Mouse (Mus musculus): ENCODE results near the gene Cox19. TPM values are rescaled to one million over a fixed set of nuclear protein-coding genes. Genes with fewer than 3 reads are reported as not detected.
"Not testable (repeated sequence)": the region's sequence is repeated elsewhere in the genome, so short reads cannot be mapped to it uniquely, and the experiment has no call there.

Cox19 gene
- polyA plus RNA-seq, 1 experiment from 2014 or later: 93.2 TPM

- H3K27ac ChIP-seq: 0 out of 2 replicates have a peak overlapping the region, but pooled peaks have one; percentile 6
- DNase-seq (ENCODE audit: low spot score): no peak
- peaks cover 17% of the 10 kb centered on the region for H3K4me1 ChIP-seq
- no peak overlapping the region for H3K4me3 ChIP-seq
- H3K36me3 ChIP-seq: no peaks in the 10 kb centered on the region
- WGBS: 29% methylated on average over 8 of the region's 8 CpGs
- H3K9me3 ChIP-seq: no peaks in the 10 kb centered on the region
- H3K27me3 ChIP-seq (ENCODE audit: insufficient read depth, poor library complexity, severe bottlenecking): peaks cover 75% of the 10 kb centered on the region
These were observed 410 bp upstream of the Cox19 start for GRCm38 (mm10) chr5:139351628-139352027.

- Histone ChIP-seq H3K36me3 (no peaks in the 10 kb centered on the region), H3K4me3 (no peak overlapping the region), H3K27ac (no peak overlapping the region), H3K27me3 (ENCODE audit: insufficient read depth, poor library complexity, severe bottlenecking) (peaks cover 67% of the 10 kb centered on the region), H3K4me1 (peaks cover 26% of the 10 kb centered on the region), H3K9me3 (no peaks in the 10 kb centered on the region)
- 72% methylated on average over 6 of the region's 6 CpGs for WGBS
- DNase-seq (ENCODE audit: low spot score): no peak
These were observed 1.5 kb downstream of the Cox19 start for GRCm38 (mm10) chr5:139349713-139350112.

- Histone ChIP-seq H3K36me3 (peaks cover 7% of the 10 kb centered on the region), H3K27ac (no peak overlapping the region), H3K27me3 (ENCODE audit: insufficient read depth, poor library complexity, severe bottlenecking) (peaks cover 55% of the 10 kb centered on the region), H3K9me3 (no peaks in the 10 kb centered on the region), H3K4me1 (peaks cover 36% of the 10 kb centered on the region), H3K4me3 (no peak overlapping the region)
- 51% methylated on average over 1 of the region's 1 CpGs for WGBS
- no peak for DNase-seq (ENCODE audit: low spot score)
These were observed 4.0 kb downstream of the Cox19 start for GRCm38 (mm10) chr5:139347225-139347624.

- 10% methylated on average over 5 of the region's 5 CpGs for WGBS
- Histone ChIP-seq H3K36me3 (peaks cover 23% of the 10 kb centered on the region), H3K27me3 (ENCODE audit: insufficient read depth, poor library complexity, severe bottlenecking) (peaks cover 39% of the 10 kb centered on the region), H3K27ac (peak overlapping the region; percentile 92), H3K4me3 (peak overlapping the region; percentile 90), H3K9me3 (no peaks in the 10 kb centered on the region), H3K4me1 (peaks cover 27% of the 10 kb centered on the region)
- DNase-seq (ENCODE audit: low spot score): no peak
These were observed 5.9 kb downstream of the Cox19 start for GRCm38 (mm10) chr5:139345364-139345714.

GRCm38 (mm10) chr5:139344687-139345363 lies 6.4 kb downstream of the Cox19 start:
- peaks cover 28% of the 10 kb centered on the region for H3K36me3 ChIP-seq
- peaks cover 34% of the 10 kb centered on the region for H3K27me3 ChIP-seq (ENCODE audit: insufficient read depth, poor library complexity, severe bottlenecking)
- peaks cover 32% of the 10 kb centered on the region for H3K4me1 ChIP-seq
- peak overlapping the region; percentile 92 for H3K27ac ChIP-seq
- peak; percentile 97 for DNase-seq (ENCODE audit: low spot score)
- under 1% methylated on average over 33 of the region's 33 CpGs for WGBS
- peak overlapping the region; percentile 90 for H3K4me3 ChIP-seq
- H3K9me3 ChIP-seq: no peaks in the 10 kb centered on the region

- DNase-seq (ENCODE audit: low spot score): peak; percentile 91
- peaks cover 27% of the 10 kb centered on the region for H3K27me3 ChIP-seq (ENCODE audit: insufficient read depth, poor library complexity, severe bottlenecking)
- H3K27ac ChIP-seq: peak overlapping the region; percentile 92
- H3K36me3 ChIP-seq: peaks cover 35% of the 10 kb centered on the region
- H3K9me3 ChIP-seq: no peaks in the 10 kb centered on the region
- peaks cover 37% of the 10 kb centered on the region for H3K4me1 ChIP-seq
- H3K4me3 ChIP-seq: peak overlapping the region; percentile 90
- WGBS: 5% methylated on average over 12 of the region's 12 CpGs
These were observed 7.1 kb downstream of the Cox19 start for GRCm38 (mm10) chr5:139344021-139344686.

GRCm38 (mm10) chr5:139338891-139339290 lies 12.3 kb downstream of the Cox19 start:
- 77% methylated on average over 11 of the region's 11 CpGs for WGBS
- no peak for DNase-seq (ENCODE audit: low spot score)
- Histone ChIP-seq H3K4me3 (no peak overlapping the region), H3K9me3 (no peaks in the 10 kb centered on the region), H3K4me1 (peaks cover 38% of the 10 kb centered on the region), H3K27ac (0 out of 2 replicates have a peak overlapping the region, but pooled peaks have one; percentile 53), H3K36me3 (peaks cover 76% of the 10 kb centered on the region), H3K27me3 (ENCODE audit: insufficient read depth, poor library complexity, severe bottlenecking) (peaks cover 15% of the 10 kb centered on the region)

GRCm38 (mm10) chr5:139338403-139338802 lies 12.8 kb downstream of the Cox19 start:
- Histone ChIP-seq H3K36me3 (peaks cover 76% of the 10 kb centered on the region), H3K27me3 (ENCODE audit: insufficient read depth, poor library complexity, severe bottlenecking) (peaks cover 18% of the 10 kb centered on the region), H3K9me3 (no peaks in the 10 kb centered on the region), H3K27ac (peak overlapping the region; percentile 53; the same call in 1 of the 2 replicates), H3K4me3 (no peak overlapping the region), H3K4me1 (peaks cover 34% of the 10 kb centered on the region)
- DNase-seq (ENCODE audit: low spot score): no peak
- 74% methylated on average over 3 of the region's 3 CpGs for WGBS

GRCm38 (mm10) chr5:139337826-139338370 lies 13.3 kb downstream of the Cox19 start:
- H3K4me3 ChIP-seq: no peak overlapping the region
- no peaks in the 10 kb centered on the region for H3K9me3 ChIP-seq
- peaks cover 36% of the 10 kb centered on the region for H3K4me1 ChIP-seq
- peak; percentile 88 for DNase-seq (ENCODE audit: low spot score)
- 33% methylated on average over 13 of the region's 13 CpGs for WGBS
- peak overlapping the region; percentile 53; the same call in 1 of the 2 replicates for H3K27ac ChIP-seq
- peaks cover 75% of the 10 kb centered on the region for H3K36me3 ChIP-seq
- H3K27me3 ChIP-seq (ENCODE audit: insufficient read depth, poor library complexity, severe bottlenecking): peaks cover 23% of the 10 kb centered on the region

- WGBS: 90% methylated on average over 4 of the region's 4 CpGs
- Histone ChIP-seq H3K4me3 (no peak overlapping the region), H3K36me3 (peaks cover 56% of the 10 kb centered on the region), H3K9me3 (no peaks in the 10 kb centered on the region), H3K27me3 (ENCODE audit: insufficient read depth, poor library complexity, severe bottlenecking) (peaks cover 42% of the 10 kb centered on the region), H3K4me1 (peaks cover 48% of the 10 kb centered on the region), H3K27ac (no peak overlapping the region)
- DNase-seq (ENCODE audit: low spot score): no peak
These were observed 15.6 kb downstream of the Cox19 start for GRCm38 (mm10) chr5:139335634-139336033.

- not testable (repeated sequence) for DNase-seq (ENCODE audit: low spot score); H3K4me3 ChIP-seq; H3K27ac ChIP-seq; H3K9me3 ChIP-seq
- 82% methylated on average over 10 of the region's 10 CpGs for WGBS
- Histone ChIP-seq H3K27me3 (ENCODE audit: insufficient read depth, poor library complexity, severe bottlenecking) (peaks cover 54% of the 10 kb centered on the region), H3K36me3 (peaks cover 43% of the 10 kb centered on the region), H3K4me1 (peaks cover 39% of the 10 kb centered on the region)
These were observed 16.8 kb downstream of the Cox19 start for GRCm38 (mm10) chr5:139334394-139334793.

GRCm38 (mm10) chr5:139333301-139334013 lies 17.8 kb downstream of the Cox19 start:
- no peak for DNase-seq (ENCODE audit: low spot score)
- H3K27me3 ChIP-seq (ENCODE audit: insufficient read depth, poor library complexity, severe bottlenecking): peaks cover 60% of the 10 kb centered on the region
- no peaks in the 10 kb centered on the region for H3K9me3 ChIP-seq
- peaks cover 29% of the 10 kb centered on the region for H3K4me1 ChIP-seq
- 86% methylated on average over 16 of the region's 16 CpGs for WGBS
- H3K36me3 ChIP-seq: peaks cover 34% of the 10 kb centered on the region
- no peak overlapping the region for H3K4me3 ChIP-seq
- 0 out of 2 replicates have a peak overlapping the region, but pooled peaks have one; percentile 49 for H3K27ac ChIP-seq

Measured in heart, embryonic 10.5 days (tissue).